Mouse (Mus musculus): ENCODE results near the gene Cdkal1.

GRCm38 (mm10) chr13:29687872-29688271 is 167.6 kb downstream of the Cdkal1 start:
- no peak for TF ChIP-seq CTCF (conservative IDR thresholded peaks at IDR 0.05; ENCODE audit: low read length)
- no peak for TF ChIP-seq POU5F1 (IDR thresholded peaks at IDR 0.05; ENCODE audit: borderline replicate concordance, low read length)
- no peak for TF ChIP-seq NANOG (IDR thresholded peaks at IDR 0.05; ENCODE audit: borderline replicate concordance, low read length)

Measured in E14TG2a.4 (cell line).